Mouse (Mus musculus) retina, adult 2 months (tissue): Measurements from ENCODE around the gene Hc.

Experiments
- DNase-seq: peaks from one replicate; pipeline ENCODE4 v3.0.0-alpha.2; 2012; ENCODE audit warnings: low read depth, low spot score

Hc gene

GRCm38 (mm10) chr2:35057243-35057642, 4.0 kb downstream of the Hc start:
- no peak for DNase-seq

GRCm38 (mm10) chr2:35048851-35049250, 12.4 kb downstream of the Hc start:
- DNase-seq, result peak; percentile 22

GRCm38 (mm10) chr2:35044956-35045355, 16.3 kb downstream of the Hc start:
- DNase-seq, result no peak

- DNase-seq, result no peak
Measured at GRCm38 (mm10) chr2:35038580-35039375, 22.5 kb downstream of the Hc start.

- no peak for DNase-seq
Measured at GRCm38 (mm10) chr2:35024646-35025154, 36.5 kb downstream of the Hc start.

- DNase-seq, result no peak
Measured at GRCm38 (mm10) chr2:35021806-35022205, 39.4 kb downstream of the Hc start.

- DNase-seq, result no peak
Measured at GRCm38 (mm10) chr2:35015861-35016260, 45.4 kb downstream of the Hc start.

GRCm38 (mm10) chr2:35011649-35012048, 49.6 kb downstream of the Hc start:
- DNase-seq, result no peak

- DNase-seq, result no peak
Measured at GRCm38 (mm10) chr2:34998956-34999355, 62.3 kb downstream of the Hc start.

- no peak for DNase-seq
Measured at GRCm38 (mm10) chr2:34996506-34996905, 64.7 kb downstream of the Hc start.

- no peak for DNase-seq
Measured at GRCm38 (mm10) chr2:34993696-34994356, 67.4 kb downstream of the Hc start.

GRCm38 (mm10) chr2:34992729-34993695, 68.2 kb downstream of the Hc start:
- no peak for DNase-seq

GRCm38 (mm10) chr2:34991966-34992365, 69.3 kb downstream of the Hc start:
- DNase-seq, result no peak

GRCm38 (mm10) chr2:34989749-34990148, 71.5 kb downstream of the Hc start:
- no peak for DNase-seq

- DNase-seq, result no peak
Measured at GRCm38 (mm10) chr2:34987595-34987994, 73.6 kb downstream of the Hc start.

- DNase-seq, result no peak
Measured at GRCm38 (mm10) chr2:34984885-34985284, 76.4 kb downstream of the Hc start.

- no peak for DNase-seq
Measured at GRCm38 (mm10) chr2:34982906-34983698, 78.1 kb downstream of the Hc start.

- DNase-seq, result no peak
Measured at GRCm38 (mm10) chr2:34982096-34982724, 79.0 kb downstream of the Hc start.

- DNase-seq, result no peak
Measured at GRCm38 (mm10) chr2:34979459-34980011, 81.7 kb downstream of the Hc start.

- DNase-seq, result no peak
Measured at GRCm38 (mm10) chr2:34978226-34978625, 83.0 kb downstream of the Hc start.
